Mouse (Mus musculus) liver, embryonic 16.5 days (tissue): Measurements from ENCODE around the gene Cmtm7. TPM values are rescaled to one million over a fixed set of nuclear protein-coding genes. Genes with fewer than 3 reads are reported as not detected.

Experiments
- ATAC-seq: fragments of 200-750 bp; cut with Nextera tagmentation; 2 replicates; pipeline ENCODE4 v1.8.0; 2017; ENCODE audit warnings: low read depth, mild to moderate bottlenecking, moderate number of reproducible peaks, moderate library complexity
- H3K27ac ChIP-seq: fragments of 300-500 bp; sonication (generic); 2 replicates; pipeline ENCODE4 v1.5.1; 2014; ENCODE audit warnings: mild to moderate bottlenecking, low read length
- H3K27me3 ChIP-seq: fragments of 300-500 bp; sonication (generic); 2 replicates; pipeline ENCODE4 v1.6.1; 2014; ENCODE audit warnings: low read depth, low read length, mixed read lengths; ENCODE audit not compliant: control insufficient read depth, insufficient read depth
- H3K36me3 ChIP-seq: fragments of 300-500 bp; sonication (generic); 2 replicates; pipeline ENCODE4 v1.6.1; 2014; ENCODE audit warnings: mild to moderate bottlenecking; ENCODE audit not compliant: control insufficient read depth, insufficient read depth
- H3K4me1 ChIP-seq: fragments of 300-500 bp; sonication (generic); 2 replicates; pipeline ENCODE4 v1.6.1; 2014; ENCODE audit warnings: low read depth, low read length, mixed read lengths; ENCODE audit not compliant: control insufficient read depth
- H3K4me2 ChIP-seq: fragments of 300-500 bp; sonication (generic); 2 replicates; pipeline ENCODE4 v1.6.1; 2014; ENCODE audit warnings: low read depth, low read length, mixed read lengths
- H3K4me3 ChIP-seq: fragments of 300-500 bp; sonication (generic); 2 replicates; pipeline ENCODE4 v1.5.1; 2014; ENCODE audit warnings: low read depth, mild to moderate bottlenecking, low read length
- H3K9ac ChIP-seq: fragments of 300-500 bp; sonication (generic); 2 replicates; pipeline ENCODE4 v1.6.1; 2014; ENCODE audit warnings: low read depth, low read length
- H3K9me3 ChIP-seq: fragments of 300-500 bp; sonication (generic); replicated peaks from 2 replicates; pipeline ENCODE4 v1.6.1; 2016; ENCODE audit warnings: low read length; ENCODE audit not compliant: control insufficient read depth
- WGBS: fragments of 180-500 bp; shearing (Covaris S2); extraction: QIAGEN DNeasy Blood & Tissue Kit; methylation state at CpG from one replicate; pipeline ENCODE4 v1.1.7; 2014; ENCODE audit not compliant: insufficient replicate concordance; 5-methylcytosine and 5-hydroxymethylcytosine counted together
- polyA plus RNA-seq: library from polyadenylated mRNA; unstranded; fragments of >200 nt; fragmentation: Nextera tagmentation; extraction: Ambion mirVana; gene quantifications from 2 replicates; pipeline ENCODE4 v1.2.1, GENCODE M21; 2015

The Cmtm7 gene
- polyA plus RNA-seq, 1 experiment from 2014 or later, result 50.5 TPM

GRCm38 (mm10) chr9:114788697-114789096 is 7.0 kb upstream of the Cmtm7 start:
- no peaks in the 10 kb centered on the region for H3K27me3 ChIP-seq
- no peaks in the 10 kb centered on the region for H3K36me3 ChIP-seq
- no peak for ATAC-seq
- no peaks in the 10 kb centered on the region for H3K9me3 ChIP-seq
- no peak overlapping the region for H3K9ac ChIP-seq
- no peak overlapping the region for H3K4me3 ChIP-seq
- peaks cover 3% of the 10 kb centered on the region for H3K4me1 ChIP-seq
- H3K27ac ChIP-seq, result no peak overlapping the region
- WGBS, result 39% methylated on average over 8 of the region's 8 CpGs
- H3K4me2 ChIP-seq, result no peak overlapping the region

DNA sequence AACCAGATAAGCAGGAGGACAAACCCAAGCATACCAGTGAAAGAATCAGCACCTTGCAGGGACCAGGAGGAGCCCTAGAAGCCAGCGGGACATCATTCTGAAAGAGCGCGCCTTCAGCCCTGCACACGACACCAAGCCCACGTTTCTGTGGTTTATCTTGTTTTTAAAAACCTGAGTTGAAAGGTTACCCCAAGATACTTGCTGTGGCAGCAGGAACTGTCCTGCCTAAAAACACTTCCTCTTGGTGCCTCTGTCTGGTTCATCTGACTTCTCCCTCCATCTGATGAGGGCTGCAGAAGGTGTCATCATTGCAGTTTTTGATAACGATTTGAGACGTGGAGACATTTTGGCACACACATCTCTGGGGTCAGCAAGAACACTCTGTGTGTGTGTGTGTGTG is 6.1 kb upstream of the Cmtm7 start:
- 17% methylated on average over 7 of the region's 7 CpGs for WGBS
- H3K4me1 ChIP-seq, result peaks cover 3% of the 10 kb centered on the region
- ATAC-seq, result no peak
- no peak overlapping the region for H3K9ac ChIP-seq
- no peak overlapping the region for H3K4me3 ChIP-seq
- H3K4me2 ChIP-seq, result no peak overlapping the region
- H3K9me3 ChIP-seq, result no peaks in the 10 kb centered on the region
- H3K27me3 ChIP-seq, result no peaks in the 10 kb centered on the region
- H3K27ac ChIP-seq, result peak overlapping the region; percentile 60
- no peaks in the 10 kb centered on the region for H3K36me3 ChIP-seq

- no peaks in the 10 kb centered on the region for H3K9me3 ChIP-seq
- peaks cover 3% of the 10 kb centered on the region for H3K4me1 ChIP-seq
- no peak overlapping the region for H3K9ac ChIP-seq
- no peaks in the 10 kb centered on the region for H3K27me3 ChIP-seq
- WGBS, result 59% methylated on average over 5 of the region's 5 CpGs
- H3K4me3 ChIP-seq, result no peak overlapping the region
- no peak for ATAC-seq
- no peak overlapping the region for H3K4me2 ChIP-seq
- peak overlapping the region; percentile 60 for H3K27ac ChIP-seq
- no peaks in the 10 kb centered on the region for H3K36me3 ChIP-seq
Observed at GRCm38 (mm10) chr9:114787134-114787533, 5.5 kb upstream of the Cmtm7 start.

GRCm38 (mm10) chr9:114785432-114786125 is 3.9 kb upstream of the Cmtm7 start:
- peaks cover 4% of the 10 kb centered on the region for H3K4me1 ChIP-seq
- 31% methylated on average over 16 of the region's 16 CpGs for WGBS
- 0 out of 2 replicates have a peak overlapping the region, but pooled peaks have one; percentile 24 for H3K27ac ChIP-seq
- H3K4me3 ChIP-seq, result no peak overlapping the region
- no peak for ATAC-seq
- peaks cover 4% of the 10 kb centered on the region for H3K27me3 ChIP-seq
- no peak overlapping the region for H3K9ac ChIP-seq
- no peaks in the 10 kb centered on the region for H3K9me3 ChIP-seq
- H3K36me3 ChIP-seq, result no peaks in the 10 kb centered on the region
- no peak overlapping the region for H3K4me2 ChIP-seq

DNA sequence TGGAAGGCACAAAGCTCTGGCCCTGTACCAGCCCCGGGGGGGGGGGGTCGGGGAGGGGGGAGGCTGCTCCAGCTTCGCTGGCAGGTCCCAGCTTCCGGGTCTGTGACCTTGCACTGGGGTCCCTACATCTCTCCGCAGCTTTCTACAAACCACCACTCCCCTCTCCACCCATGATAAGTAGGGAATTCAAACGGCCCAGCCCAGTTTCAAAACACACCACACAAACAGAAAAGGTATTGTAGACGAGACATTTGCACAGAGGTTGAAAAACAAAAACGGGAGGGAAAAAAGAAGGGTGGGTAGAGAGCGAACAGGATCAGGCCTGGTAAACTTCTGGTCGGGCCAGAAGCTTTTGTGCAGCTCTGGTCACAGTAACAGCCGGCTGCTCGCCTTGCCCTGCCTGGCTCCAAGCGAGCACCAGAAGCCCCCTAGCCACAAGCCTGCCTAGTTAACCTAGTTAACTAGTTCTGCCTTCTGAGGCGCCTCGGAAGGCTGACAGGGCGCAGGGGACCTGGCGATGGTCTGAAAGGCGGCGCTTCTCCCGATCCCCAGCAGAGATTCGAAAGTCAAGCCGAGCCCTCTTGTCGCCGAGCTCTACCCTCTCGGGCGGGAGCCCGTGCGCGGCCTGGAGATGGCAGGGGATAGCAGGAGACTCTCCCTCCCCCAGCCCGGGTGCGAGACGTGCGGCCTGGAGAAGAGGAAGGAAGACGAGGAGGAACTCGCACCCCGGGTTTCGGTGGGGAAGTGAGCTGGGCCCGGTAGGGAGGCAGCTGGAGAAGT is 720 bp downstream of the Cmtm7 start:
- Histone ChIP-seq H3K9me3 (no peaks in the 10 kb centered on the region), H3K4me1 (peaks cover 6% of the 10 kb centered on the region), H3K27ac (peak overlapping the region; percentile 78), H3K4me3 (peak overlapping the region; percentile 59), H3K36me3 (no peaks in the 10 kb centered on the region), H3K9ac (peak overlapping the region; percentile 64), H3K27me3 (peaks cover 9% of the 10 kb centered on the region), H3K4me2 (peak overlapping the region; percentile 70)
- under 1% methylated on average over 34 of the region's 38 CpGs for WGBS
- peak; percentile 53 for ATAC-seq

- H3K27me3 ChIP-seq, result peaks cover 9% of the 10 kb centered on the region
- ATAC-seq, result no peak
- H3K4me1 ChIP-seq, result peaks cover 6% of the 10 kb centered on the region
- H3K36me3 ChIP-seq, result no peaks in the 10 kb centered on the region
- 7% methylated on average over 23 of the region's 23 CpGs for WGBS
- peak overlapping the region; percentile 78 for H3K27ac ChIP-seq
- peak overlapping the region; percentile 64 for H3K9ac ChIP-seq
- H3K4me3 ChIP-seq, result peak overlapping the region; percentile 59
- peak overlapping the region; percentile 70 for H3K4me2 ChIP-seq
- H3K9me3 ChIP-seq, result no peaks in the 10 kb centered on the region
Observed at GRCm38 (mm10) chr9:114779984-114780745, 1.5 kb downstream of the Cmtm7 start.

DNA sequence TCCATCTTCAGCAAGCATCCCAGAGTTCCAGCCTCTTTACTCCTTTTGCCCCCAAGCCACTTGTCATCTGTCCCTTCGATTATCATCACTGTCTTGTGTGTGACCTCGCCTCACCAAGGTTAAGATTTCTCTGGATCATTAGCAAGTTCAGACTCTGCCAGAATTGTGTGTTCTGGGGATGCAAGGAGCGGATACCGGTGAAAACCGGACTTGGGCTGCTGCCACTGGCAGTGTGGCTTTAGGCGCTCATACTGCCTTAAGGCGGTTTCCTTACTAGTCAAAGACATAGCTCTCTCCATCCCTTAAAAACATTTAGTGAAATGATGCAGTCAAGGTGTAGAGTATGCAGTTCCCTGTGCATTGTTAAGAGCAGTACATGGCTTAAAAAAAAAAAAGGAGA is 2.8 kb downstream of the Cmtm7 start:
- WGBS, result 55% methylated on average over 7 of the region's 7 CpGs
- Histone ChIP-seq H3K4me2 (peak overlapping the region; percentile 70; the same call in 1 of the 2 replicates), H3K27ac (no peak overlapping the region)

DNA sequence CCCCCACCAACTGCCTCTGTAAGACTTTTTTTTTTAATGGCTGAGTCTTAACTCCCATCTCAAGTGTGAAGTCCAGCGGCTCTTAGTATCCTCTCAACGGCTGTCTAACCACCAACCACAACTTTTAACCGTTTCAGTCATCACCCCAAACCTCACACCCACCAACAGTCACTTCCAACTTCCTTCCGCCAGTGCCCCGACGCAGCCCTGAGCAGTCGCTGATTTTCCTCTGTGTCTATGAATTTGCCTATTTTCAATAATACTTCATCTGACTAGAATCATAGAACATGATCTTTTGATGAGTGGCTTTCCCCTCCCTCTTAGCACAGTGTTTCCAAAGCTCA is 3.6 kb downstream of the Cmtm7 start:
- H3K36me3 ChIP-seq, result no peaks in the 10 kb centered on the region
- peaks cover 6% of the 10 kb centered on the region for H3K4me1 ChIP-seq
- WGBS, result 30% methylated on average over 7 of the region's 7 CpGs
- peak overlapping the region; percentile 21; the same call in 1 of the 2 replicates for H3K4me2 ChIP-seq
- H3K4me3 ChIP-seq, result no peak overlapping the region
- H3K9me3 ChIP-seq, result no peaks in the 10 kb centered on the region
- H3K27me3 ChIP-seq, result peaks cover 9% of the 10 kb centered on the region
- peak overlapping the region; percentile 53; the same call in 1 of the 2 replicates for H3K27ac ChIP-seq
- no peak overlapping the region for H3K9ac ChIP-seq
- ATAC-seq, result no peak

More for the DNA sequence above, 2.8 kb downstream of the Cmtm7 start:
- Histone ChIP-seq H3K4me1 (peaks cover 6% of the 10 kb centered on the region), H3K9ac (no peak overlapping the region), H3K36me3 (no peaks in the 10 kb centered on the region), H3K9me3 (no peaks in the 10 kb centered on the region), H3K4me3 (no peak overlapping the region), H3K27me3 (peaks cover 9% of the 10 kb centered on the region)
- ATAC-seq, result no peak
